Mouse (Mus musculus) liver, postnatal 0 days (tissue): ENCODE data around the gene Tango2. TPM values are rescaled to one million over a fixed set of nuclear protein-coding genes. Genes with fewer than 3 reads are reported as not detected.

ENCODE experiments used
- ATAC-seq: fragments of 200-750 bp; cut with Nextera tagmentation; 2 replicates; pipeline ENCODE4 v1.8.0; 2017; ENCODE audit warnings: mild to moderate bottlenecking, moderate library complexity
- DNase-seq: peaks from one replicate; pipeline ENCODE4 v3.0.0-alpha.2; 2016
- H3K27ac ChIP-seq: fragments of 300-500 bp; sonication (generic); 2 replicates; pipeline ENCODE4 v1.5.1; 2014; ENCODE audit warnings: antibody characterized with exemption, moderate library complexity, mild to moderate bottlenecking, low read depth
- H3K27me3 ChIP-seq: fragments of 300-500 bp; sonication (generic); 2 replicates; pipeline ENCODE4 v1.6.1; 2014; ENCODE audit warnings: low read length, control low read depth, mixed read lengths; ENCODE audit not compliant: insufficient read depth
- H3K36me3 ChIP-seq: fragments of 300-500 bp; sonication (generic); replicated peaks from 2 replicates; pipeline ENCODE4 v1.6.1; 2014; ENCODE audit warnings: mild to moderate bottlenecking, control low read depth, low read length, moderate library complexity, mixed read lengths; ENCODE audit not compliant: insufficient read depth
- H3K4me1 ChIP-seq: fragments of 300-500 bp; sonication (generic); 2 replicates; pipeline ENCODE4 v1.6.1; 2014; ENCODE audit warnings: antibody characterized with exemption, mild to moderate bottlenecking, control low read depth; ENCODE audit not compliant: insufficient read depth
- H3K4me2 ChIP-seq: fragments of 300-500 bp; sonication (generic); 2 replicates; pipeline ENCODE4 v1.6.1; 2014; ENCODE audit warnings: low read depth, mild to moderate bottlenecking, low read length, moderate library complexity, mixed read lengths
- H3K4me3 ChIP-seq: fragments of 300-500 bp; sonication (generic); 2 replicates; pipeline ENCODE4 v1.5.1; 2014; ENCODE audit warnings: low read depth, low read length
- H3K9ac ChIP-seq: fragments of 300-500 bp; sonication (generic); replicated peaks from 2 replicates; pipeline ENCODE4 v1.6.1; 2014; ENCODE audit warnings: mild to moderate bottlenecking, moderate library complexity
- H3K9me3 ChIP-seq: fragments of 300-500 bp; sonication (generic); 2 replicates; pipeline ENCODE4 v1.6.1; 2016; ENCODE audit warnings: mild to moderate bottlenecking, control low read depth, low read length, mixed read lengths
- CTCF ChIP-seq: sonication (generic); IDR thresholded peaks from 2 replicates; pipeline ENCODE4 v1.5.1; 2016; ENCODE audit warnings: antibody characterized with exemption, low read depth
- EP300 ChIP-seq: IDR thresholded peaks from 2 replicates; pipeline ENCODE4 v1.6.1; 2016; ENCODE audit warnings: antibody characterized with exemption, low read depth, mild to moderate bottlenecking
- WGBS: fragments of 180-500 bp; shearing (Covaris S2); extraction: QIAGEN DNeasy Blood & Tissue Kit; methylation state at CpG from one replicate; pipeline ENCODE4 v1.1.7; 2014; ENCODE audit not compliant: insufficient replicate concordance; 5-methylcytosine and 5-hydroxymethylcytosine counted together
- polyA plus RNA-seq: library from polyadenylated mRNA; unstranded; fragments of >200 nt; fragmentation: Nextera tagmentation; extraction: Ambion mirVana; gene quantifications from 2 replicates; pipeline ENCODE4 v1.2.1, GENCODE M21; 2015

The Tango2 gene
- polyA plus RNA-seq, 1 experiment from 2014 or later: 61.1 TPM

DNA sequence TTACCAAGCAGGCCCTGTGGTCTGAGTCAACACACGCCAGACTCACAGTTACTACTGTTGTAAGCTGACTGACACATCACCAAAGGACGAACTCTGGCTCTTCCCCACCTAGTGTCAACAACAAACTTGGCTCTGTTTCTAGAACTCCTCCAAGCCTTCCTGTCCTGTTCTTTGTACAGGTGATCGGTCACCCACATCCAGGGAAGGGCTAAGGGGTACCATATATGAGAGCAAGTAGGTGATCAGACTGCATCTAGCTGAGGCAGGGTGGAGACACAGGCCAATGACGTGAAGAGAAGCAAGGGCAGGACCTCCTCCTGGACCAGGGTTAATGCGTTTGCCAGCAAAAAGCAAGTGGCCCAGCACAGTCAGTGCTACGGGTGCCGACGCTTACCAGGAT, 6.3 kb downstream of the Tango2 start:
- WGBS: 54% methylated on average over 8 of the region's 8 CpGs
- Histone ChIP-seq H3K9me3 (no peaks in the 10 kb centered on the region), H3K36me3 (peaks cover 17% of the 10 kb centered on the region), H3K4me2 (peak overlapping the region; percentile 94), H3K9ac (peak overlapping the region; percentile 85), H3K4me1 (peaks cover 29% of the 10 kb centered on the region), H3K4me3 (peak overlapping the region; percentile 88), H3K27ac (peak overlapping the region; percentile 94), H3K27me3 (peaks cover 4% of the 10 kb centered on the region; the same call in 1 of the 2 replicates)
- peak; percentile 51 for ATAC-seq
- TF ChIP-seq EP300: no peak; the same call in 1 of the 2 replicates
- no peak for TF ChIP-seq CTCF
- peak; percentile 53 for DNase-seq

DNA sequence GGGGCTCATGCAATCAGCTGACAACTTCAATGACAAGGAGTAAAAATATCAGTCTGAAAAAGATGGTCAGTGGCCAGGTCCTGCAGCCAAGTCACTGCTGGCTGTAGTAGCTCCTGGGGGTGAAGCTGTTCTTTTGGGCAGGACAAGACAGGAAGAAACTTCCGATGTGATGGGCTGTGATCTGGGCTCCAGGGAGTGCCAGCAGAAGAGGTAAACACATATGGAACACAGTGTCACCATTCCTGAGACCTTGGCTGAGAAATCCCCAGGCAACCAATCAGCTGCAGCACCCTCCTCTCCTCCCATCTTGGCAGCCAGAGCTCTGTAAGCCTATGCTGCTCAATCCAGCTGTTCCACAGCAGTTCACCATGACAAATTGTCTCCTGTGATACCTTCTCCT, 8.0 kb downstream of the Tango2 start:
- 60% methylated on average over 1 of the region's 1 CpGs for WGBS
- Histone ChIP-seq H3K9me3 (no peaks in the 10 kb centered on the region), H3K4me1 (peaks cover 31% of the 10 kb centered on the region), H3K27ac (peak overlapping the region; percentile 94), H3K4me3 (no peak overlapping the region), H3K9ac (peak overlapping the region; percentile 42), H3K27me3 (no peaks in the 10 kb centered on the region), H3K36me3 (peaks cover 27% of the 10 kb centered on the region), H3K4me2 (peak overlapping the region; percentile 40; the same call in 1 of the 2 replicates)
- DNase-seq (peak; percentile 52), ATAC-seq (peak; percentile 58)
- peak; percentile 87 for TF ChIP-seq EP300
- TF ChIP-seq CTCF: no peak

DNA sequence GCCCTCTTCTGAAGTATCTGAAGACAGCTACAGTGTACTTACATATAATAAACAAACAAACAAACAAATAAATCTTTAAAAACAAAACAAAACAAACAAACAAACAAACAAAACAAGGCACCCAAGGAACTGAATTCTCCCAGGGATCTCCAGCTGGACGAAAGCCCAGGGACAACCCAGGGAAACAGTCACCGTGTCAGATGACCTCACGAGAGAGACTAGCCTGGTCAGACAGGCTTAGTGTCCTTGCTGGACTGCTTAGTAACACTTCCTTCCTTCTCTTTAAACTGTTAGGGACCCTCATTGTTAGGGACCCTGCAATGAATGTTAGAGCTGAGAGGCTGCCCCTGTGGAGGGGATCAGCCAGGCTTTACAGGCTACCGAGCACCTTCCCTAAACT, 10.6 kb downstream of the Tango2 start:
- H3K27me3 ChIP-seq: no peaks in the 10 kb centered on the region
- ATAC-seq: no peak
- no peak overlapping the region for H3K4me3 ChIP-seq
- H3K4me1 ChIP-seq: peaks cover 27% of the 10 kb centered on the region
- peaks cover 39% of the 10 kb centered on the region for H3K36me3 ChIP-seq
- H3K9ac ChIP-seq: no peak overlapping the region
- no peak overlapping the region for H3K4me2 ChIP-seq
- no peak for TF ChIP-seq EP300
- TF ChIP-seq CTCF: no peak
- 86% methylated on average over 4 of the region's 4 CpGs for WGBS
- no peak for DNase-seq
- no peak overlapping the region for H3K27ac ChIP-seq
- no peaks in the 10 kb centered on the region for H3K9me3 ChIP-seq

DNA sequence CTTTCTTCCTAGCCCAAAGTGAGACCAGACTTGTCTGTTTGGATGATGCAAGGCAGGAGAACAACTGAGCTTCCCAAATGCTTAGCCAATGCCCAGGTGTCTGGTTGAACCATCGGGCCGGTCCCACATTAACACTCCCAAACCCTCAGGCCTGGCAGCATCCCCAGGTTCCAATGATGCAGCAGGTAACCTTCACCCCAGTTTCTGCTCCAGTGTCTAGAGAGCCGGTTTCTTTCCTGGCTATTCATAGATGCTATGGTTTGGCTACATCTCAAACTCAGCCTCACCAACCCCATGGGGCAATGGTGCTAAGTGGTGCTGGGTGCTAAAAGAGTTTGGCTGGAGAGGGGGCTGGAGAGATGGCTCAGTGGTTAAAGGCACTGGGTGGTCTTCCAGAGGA, 11.9 kb downstream of the Tango2 start:
- no peak overlapping the region for H3K27ac ChIP-seq
- H3K4me1 ChIP-seq: peaks cover 18% of the 10 kb centered on the region
- no peak overlapping the region for H3K4me3 ChIP-seq
- no peak for TF ChIP-seq EP300
- TF ChIP-seq CTCF: no peak
- DNase-seq (no peak), ATAC-seq (no peak)
- no peak overlapping the region for H3K4me2 ChIP-seq
- H3K9me3 ChIP-seq: no peaks in the 10 kb centered on the region
- H3K36me3 ChIP-seq: peaks cover 42% of the 10 kb centered on the region
- no peaks in the 10 kb centered on the region for H3K27me3 ChIP-seq
- no peak overlapping the region for H3K9ac ChIP-seq
- WGBS: 99% methylated on average over 3 of the region's 3 CpGs

DNA sequence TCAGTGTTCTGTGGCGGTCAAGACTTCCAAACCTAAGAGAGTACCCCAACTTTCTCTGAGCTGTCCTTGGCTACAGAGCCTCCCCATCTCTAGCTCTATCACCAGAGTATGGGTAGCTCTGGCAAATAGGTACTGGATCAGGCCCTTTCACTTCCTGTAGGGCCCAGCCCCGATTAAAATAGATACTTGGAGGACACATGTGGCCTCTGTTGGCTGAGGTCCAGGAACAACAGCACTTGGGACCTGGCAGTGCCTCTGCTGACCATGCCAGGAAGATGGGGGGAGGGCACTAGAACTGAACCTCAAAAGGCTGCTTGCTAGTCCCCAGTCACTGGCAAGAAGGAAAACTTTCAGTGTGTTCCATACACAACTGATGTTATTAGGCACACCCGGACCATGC, 13.9 kb downstream of the Tango2 start:
- DNase-seq: peak; percentile 48
- H3K36me3 ChIP-seq: peaks cover 42% of the 10 kb centered on the region

DNA sequence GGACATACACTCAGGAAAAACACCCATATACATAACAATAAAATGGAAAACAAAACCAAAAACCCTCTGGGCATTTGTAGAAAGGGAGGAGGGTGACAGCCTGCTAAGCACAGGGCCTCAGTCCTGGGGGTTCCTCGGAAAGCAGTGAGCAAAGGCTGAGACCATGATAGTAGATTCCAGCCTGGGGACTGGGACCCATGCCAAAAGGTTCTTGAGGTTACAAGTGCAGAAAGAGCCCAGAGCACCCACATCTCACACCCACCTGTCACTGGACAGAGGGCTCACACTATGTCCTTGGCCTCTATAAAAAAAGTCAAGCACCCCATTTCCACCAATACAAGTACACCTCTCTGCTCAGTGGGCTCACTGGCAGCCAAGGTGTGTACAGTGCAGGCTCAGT, 19.4 kb downstream of the Tango2 start:
- H3K4me3 ChIP-seq: no peak overlapping the region
- H3K27me3 ChIP-seq: no peaks in the 10 kb centered on the region
- no peak overlapping the region for H3K27ac ChIP-seq
- TF ChIP-seq CTCF: no peak
- no peak for TF ChIP-seq EP300
- H3K9ac ChIP-seq: no peak overlapping the region
- DNase-seq: no peak
- no peaks in the 10 kb centered on the region for H3K9me3 ChIP-seq
- no peaks in the 10 kb centered on the region for H3K4me1 ChIP-seq
- no peak for ATAC-seq
- peaks cover 33% of the 10 kb centered on the region for H3K36me3 ChIP-seq
- H3K4me2 ChIP-seq: no peak overlapping the region
- 50% methylated on average over 1 of the region's 1 CpGs for WGBS

More for the DNA sequence above, 13.9 kb downstream of the Tango2 start:
- ATAC-seq: 0 out of 2 replicates have a peak, but pooled peaks have one; percentile 15
- Histone ChIP-seq H3K4me2 (no peak overlapping the region), H3K4me3 (no peak overlapping the region), H3K9ac (no peak overlapping the region), H3K4me1 (peaks cover 10% of the 10 kb centered on the region), H3K27ac (no peak overlapping the region), H3K27me3 (no peaks in the 10 kb centered on the region), H3K9me3 (no peaks in the 10 kb centered on the region)
- TF ChIP-seq CTCF: no peak
- TF ChIP-seq EP300: no peak
- 73% methylated on average over 3 of the region's 3 CpGs for WGBS

DNA sequence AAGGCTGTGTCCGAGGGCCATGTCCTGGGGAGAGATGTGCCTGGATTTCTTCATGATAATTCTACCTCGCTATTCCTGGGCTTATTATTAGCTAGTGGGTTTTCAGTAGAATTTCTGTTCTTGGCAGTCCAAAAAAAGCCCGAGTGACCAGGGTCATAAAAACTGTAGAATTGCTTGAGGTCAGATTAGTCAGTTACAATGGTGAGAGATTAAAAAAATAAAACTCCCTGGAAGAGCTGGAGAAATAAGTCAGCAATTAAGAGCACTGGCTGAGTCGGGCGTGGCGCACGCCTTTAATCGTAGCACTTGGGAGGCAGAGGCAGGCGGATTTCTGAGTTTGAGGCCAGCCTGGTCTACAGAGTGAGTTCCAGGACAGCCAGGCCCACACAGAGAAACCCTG, 20.0 kb downstream of the Tango2 start:
- TF ChIP-seq CTCF (no peak), EP300 (no peak)
- 90% methylated on average over 9 of the region's 9 CpGs for WGBS
- no peak for ATAC-seq
- DNase-seq: no peak
- H3K36me3 ChIP-seq: peaks cover 32% of the 10 kb centered on the region
- H3K27ac ChIP-seq: no peak overlapping the region
- H3K4me3 ChIP-seq: no peak overlapping the region
- no peaks in the 10 kb centered on the region for H3K27me3 ChIP-seq
- no peak overlapping the region for H3K9ac ChIP-seq
- no peak overlapping the region for H3K4me2 ChIP-seq
- no peaks in the 10 kb centered on the region for H3K4me1 ChIP-seq
- H3K9me3 ChIP-seq: no peaks in the 10 kb centered on the region
